Mouse (Mus musculus) embryonic facial prominence, embryonic 14.5 days (tissue): ENCODE results near the gene Rbfox3. TPM values are rescaled to one million over a fixed set of nuclear protein-coding genes. Genes with fewer than 3 reads are reported as not detected.

Experiments
- ATAC-seq: fragments of 200-750 bp; cut with Nextera tagmentation; 2 replicates; pipeline ENCODE4 v1.8.0; 2017; ENCODE audit warnings: low read depth, moderate number of reproducible peaks, moderate TSS enrichment
- DNase-seq: peaks from one replicate; pipeline ENCODE4 v3.0.0-alpha.2; 2015; ENCODE audit warnings: low spot score
- H3K27ac ChIP-seq: fragments of 300-500 bp; sonication (generic); replicated peaks from 2 replicates; pipeline ENCODE4 v1.5.1; 2014; ENCODE audit warnings: low read depth, mild to moderate bottlenecking, low read length, moderate library complexity
- H3K27me3 ChIP-seq: fragments of 300-500 bp; sonication (generic); replicated peaks from 2 replicates; pipeline ENCODE4 v1.6.1; 2014; ENCODE audit warnings: low read length; ENCODE audit not compliant: control insufficient read depth, insufficient read depth
- H3K36me3 ChIP-seq: fragments of 300-500 bp; sonication (generic); 2 replicates; pipeline ENCODE4 v1.6.1; 2014; ENCODE audit warnings: low read length, mixed read lengths; ENCODE audit not compliant: control insufficient read depth, insufficient read depth
- H3K4me1 ChIP-seq: fragments of 300-500 bp; sonication (generic); 2 replicates; pipeline ENCODE4 v1.6.1; 2014; ENCODE audit warnings: antibody characterized with exemption, low read length; ENCODE audit not compliant: control insufficient read depth, insufficient read depth
- H3K4me2 ChIP-seq: fragments of 300-500 bp; sonication (generic); 2 replicates; pipeline ENCODE4 v1.6.1; 2014; ENCODE audit warnings: low read depth, mild to moderate bottlenecking, low read length, moderate library complexity, mixed read lengths
- H3K4me3 ChIP-seq: fragments of 300-500 bp; sonication (generic); 2 replicates; pipeline ENCODE4 v1.5.1; 2014; ENCODE audit warnings: low read depth, mild to moderate bottlenecking, low read length
- H3K9ac ChIP-seq: fragments of 300-500 bp; sonication (generic); 2 replicates; pipeline ENCODE4 v1.6.1; 2014; ENCODE audit warnings: low read depth, mild to moderate bottlenecking, low read length, moderate library complexity, mixed read lengths
- H3K9me3 ChIP-seq: fragments of 300-500 bp; sonication (generic); 2 replicates; pipeline ENCODE4 v1.6.1; 2016; ENCODE audit warnings: low read length; ENCODE audit not compliant: control insufficient read depth
- WGBS: fragments of 180-500 bp; shearing (Covaris S2); extraction: QIAGEN DNeasy Blood & Tissue Kit; methylation state at CpG from one replicate; pipeline ENCODE4 v1.1.7; 2014; 5-methylcytosine and 5-hydroxymethylcytosine counted together
- polyA plus RNA-seq: library from polyadenylated mRNA; unstranded; fragments of >200 nt; fragmentation: Nextera tagmentation; extraction: Ambion mirVana; gene quantifications from 2 replicates; pipeline ENCODE4 v1.2.1, GENCODE M21; 2014

Gene Rbfox3
- polyA plus RNA-seq, 1 experiment from 2014 or later = 3.4 TPM

- no peak overlapping the region for H3K9ac ChIP-seq
- H3K36me3 ChIP-seq = no peaks in the 10 kb centered on the region
- H3K4me3 ChIP-seq = no peak overlapping the region
- no peaks in the 10 kb centered on the region for H3K9me3 ChIP-seq
- H3K27me3 ChIP-seq = no peaks in the 10 kb centered on the region
- DNase-seq (no peak), ATAC-seq (no peak)
- no peak overlapping the region for H3K4me2 ChIP-seq
- 59% methylated on average over 6 of the region's 6 CpGs for WGBS
- H3K4me1 ChIP-seq = no peaks in the 10 kb centered on the region
- H3K27ac ChIP-seq = no peak overlapping the region
These were observed 366.8 kb downstream of the Rbfox3 start for GRCm38 (mm10) chr11:118544564-118544963.

GRCm38 (mm10) chr11:118542906-118543305, 368.5 kb downstream of the Rbfox3 start:
- DNase-seq (no peak), ATAC-seq (no peak)
- Histone ChIP-seq H3K27me3 (no peaks in the 10 kb centered on the region), H3K27ac (no peak overlapping the region), H3K9me3 (no peaks in the 10 kb centered on the region), H3K36me3 (no peaks in the 10 kb centered on the region), H3K4me2 (no peak overlapping the region), H3K4me3 (no peak overlapping the region), H3K4me1 (no peaks in the 10 kb centered on the region), H3K9ac (no peak overlapping the region)
- 69% methylated on average over 7 of the region's 7 CpGs for WGBS

GRCm38 (mm10) chr11:118540411-118541026, 370.9 kb downstream of the Rbfox3 start:
- Histone ChIP-seq H3K4me2 (no peak overlapping the region), H3K4me3 (no peak overlapping the region), H3K9me3 (no peaks in the 10 kb centered on the region), H3K9ac (no peak overlapping the region), H3K36me3 (no peaks in the 10 kb centered on the region), H3K27ac (no peak overlapping the region), H3K4me1 (no peaks in the 10 kb centered on the region), H3K27me3 (no peaks in the 10 kb centered on the region)
- 44% methylated on average over 12 of the region's 12 CpGs for WGBS
- peak; percentile 67 for DNase-seq
- peak; percentile 80; the same call in 1 of the 2 replicates for ATAC-seq

GRCm38 (mm10) chr11:118538008-118538407, 373.4 kb downstream of the Rbfox3 start:
- WGBS = 82% methylated on average over 8 of the region's 11 CpGs
- H3K27me3 ChIP-seq = no peaks in the 10 kb centered on the region
- H3K4me2 ChIP-seq = no peak overlapping the region
- no peak overlapping the region for H3K9ac ChIP-seq
- no peak for DNase-seq
- ATAC-seq = no peak
- H3K9me3 ChIP-seq = no peaks in the 10 kb centered on the region
- no peak overlapping the region for H3K27ac ChIP-seq
- no peaks in the 10 kb centered on the region for H3K36me3 ChIP-seq
- no peaks in the 10 kb centered on the region for H3K4me1 ChIP-seq
- no peak overlapping the region for H3K4me3 ChIP-seq

GRCm38 (mm10) chr11:118534382-118535092, 376.9 kb downstream of the Rbfox3 start:
- no peak overlapping the region for H3K9ac ChIP-seq
- 29% methylated on average over 18 of the region's 18 CpGs for WGBS
- H3K36me3 ChIP-seq = no peaks in the 10 kb centered on the region
- H3K4me3 ChIP-seq = no peak overlapping the region
- H3K27ac ChIP-seq = no peak overlapping the region
- no peak overlapping the region for H3K4me2 ChIP-seq
- H3K4me1 ChIP-seq = no peaks in the 10 kb centered on the region
- H3K9me3 ChIP-seq = no peaks in the 10 kb centered on the region
- ATAC-seq (0 out of 2 replicates have a peak, but pooled peaks have one; percentile 31), DNase-seq (peak; percentile 49)
- H3K27me3 ChIP-seq = no peaks in the 10 kb centered on the region

GRCm38 (mm10) chr11:118530313-118530712, 381.1 kb downstream of the Rbfox3 start:
- no peak for DNase-seq
- ATAC-seq = no peak
- no peak overlapping the region for H3K4me2 ChIP-seq
- no peaks in the 10 kb centered on the region for H3K9me3 ChIP-seq
- no peaks in the 10 kb centered on the region for H3K27me3 ChIP-seq
- no peak overlapping the region for H3K4me3 ChIP-seq
- H3K4me1 ChIP-seq = no peaks in the 10 kb centered on the region
- H3K9ac ChIP-seq = no peak overlapping the region; the same call in 1 of the 2 replicates
- no peak overlapping the region for H3K27ac ChIP-seq
- WGBS = 71% methylated on average over 8 of the region's 8 CpGs
- no peaks in the 10 kb centered on the region for H3K36me3 ChIP-seq

- WGBS = 84% methylated on average over 9 of the region's 9 CpGs
- Histone ChIP-seq H3K27ac (no peak overlapping the region), H3K27me3 (no peaks in the 10 kb centered on the region), H3K4me2 (no peak overlapping the region), H3K9ac (no peak overlapping the region), H3K4me1 (no peaks in the 10 kb centered on the region), H3K36me3 (no peaks in the 10 kb centered on the region), H3K9me3 (no peaks in the 10 kb centered on the region), H3K4me3 (no peak overlapping the region)
- DNase-seq = no peak
- ATAC-seq = no peak
These were observed 382.6 kb downstream of the Rbfox3 start for GRCm38 (mm10) chr11:118528761-118529160.

- H3K27me3 ChIP-seq = no peaks in the 10 kb centered on the region
- no peak overlapping the region for H3K4me2 ChIP-seq
- ATAC-seq (no peak), DNase-seq (peak; percentile 42)
- no peaks in the 10 kb centered on the region for H3K4me1 ChIP-seq
- no peak overlapping the region for H3K4me3 ChIP-seq
- no peaks in the 10 kb centered on the region for H3K9me3 ChIP-seq
- WGBS = 58% methylated on average over 11 of the region's 11 CpGs
- H3K36me3 ChIP-seq = no peaks in the 10 kb centered on the region
- H3K27ac ChIP-seq = no peak overlapping the region
- H3K9ac ChIP-seq = no peak overlapping the region
These were observed 386.3 kb downstream of the Rbfox3 start for GRCm38 (mm10) chr11:118525059-118525458.
